Mouse (Mus musculus) adrenal gland, adult 18-20 months (tissue): ENCODE measurements around the gene Ltb4r2. TPM values are rescaled to one million over a fixed set of nuclear protein-coding genes. Genes with fewer than 3 reads are reported as not detected.

ENCODE experiments used
- DNase-seq, 2 experiments: peaks; one replicate each; pipeline ENCODE4 v3.0.0; 2021 to 2022; ENCODE audit warnings: low spot score in 2 of 2
- total RNA-seq, 2 experiments: library from RNA; stranded (reverse); gene quantifications; 1 replicate in 1 of 2; 2 replicates in 1 of 2; pipeline ENCODE4 v1.2.3; 2021

Gene Ltb4r2
- total RNA-seq, 2 experiments from 2014 or later = not detected

GRCm38 (mm10) chr14:55735758-55736157 is 25.5 kb upstream of the Ltb4r2 start:
- DNase-seq = no peak

- no peak for DNase-seq
These were observed 24.0 kb upstream of the Ltb4r2 start for GRCm38 (mm10) chr14:55737086-55737687.

- DNase-seq = peak; percentile 87 to 91
These were observed 17.5 kb upstream of the Ltb4r2 start for GRCm38 (mm10) chr14:55743711-55744110.

- DNase-seq = peak; percentile 87 to 88
These were observed 15.9 kb upstream of the Ltb4r2 start, which contains the start of the genes Dhrs1 and Nop9 for GRCm38 (mm10) chr14:55745180-55745860. Gene Dhrs1 (minus strand): TSS chr14:55745690. Gene Nop9 (plus strand): TSS chr14:55745693.

- DNase-seq = no peak
These were observed 15.4 kb upstream of the Ltb4r2 start for GRCm38 (mm10) chr14:55745861-55746237.

- no peak for DNase-seq
These were observed 14.0 kb upstream of the Ltb4r2 start for GRCm38 (mm10) chr14:55747051-55747847.

GRCm38 (mm10) chr14:55757566-55757965 is 3.7 kb upstream of the Ltb4r2 start:
- no peak for DNase-seq

GRCm38 (mm10) chr14:55758363-55758784 is 2.9 kb upstream of the Ltb4r2 start, which contains the start of gene Cideb:
Gene Cideb (minus strand): TSS chr14:55758458.
- peak in 1 of 2 experiments; percentile 19 for DNase-seq

- peak; percentile 81 to 82 for DNase-seq
These were observed 1.1 kb upstream of the Ltb4r2 start for GRCm38 (mm10) chr14:55760156-55760555.

GRCm38 (mm10) chr14:55762001-55762821 is 983 bp downstream of the Ltb4r2 start:
- peak; percentile 42 to 45 for DNase-seq

GRCm38 (mm10) chr14:55763166-55763565 is 1.9 kb downstream of the Ltb4r2 start:
- DNase-seq = no peak

- DNase-seq = no peak
These were observed 4.5 kb downstream of the Ltb4r2 start, which contains the start of gene Ltb4r1 for GRCm38 (mm10) chr14:55765696-55766095. Gene Ltb4r1 (plus strand): TSS chr14:55765962.

- peak; percentile 46 to 51 for DNase-seq
These were observed 6.5 kb downstream of the Ltb4r2 start for GRCm38 (mm10) chr14:55767519-55768414.

GRCm38 (mm10) chr14:55768555-55768954 is 7.3 kb downstream of the Ltb4r2 start:
- DNase-seq = no peak

- no peak for DNase-seq
These were observed 8.0 kb downstream of the Ltb4r2 start for GRCm38 (mm10) chr14:55769087-55769703.

GRCm38 (mm10) chr14:55776711-55777110 is 15.5 kb downstream of the Ltb4r2 start:
- DNase-seq = peak in 1 of 2 experiments; percentile 5

GRCm38 (mm10) chr14:55777176-55777575 is 15.9 kb downstream of the Ltb4r2 start:
- no peak for DNase-seq

GRCm38 (mm10) chr14:55777806-55778205 is 16.6 kb downstream of the Ltb4r2 start:
- peak in 1 of 2 experiments; percentile 15 for DNase-seq

- peak in 1 of 2 experiments; percentile 17 for DNase-seq
These were observed 17.5 kb downstream of the Ltb4r2 start for GRCm38 (mm10) chr14:55778686-55779085.
